Mouse (Mus musculus) right cerebral cortex, postnatal 25 days (tissue): ENCODE results near the gene Ube2m.
A peak's percentile ranks its signal among the peaks of the same experiment; 100 is the strongest.

Source experiments
- DNase-seq: peaks from one replicate; pipeline ENCODE4 v3.0.0; 2022

The Ube2m gene

DNA sequence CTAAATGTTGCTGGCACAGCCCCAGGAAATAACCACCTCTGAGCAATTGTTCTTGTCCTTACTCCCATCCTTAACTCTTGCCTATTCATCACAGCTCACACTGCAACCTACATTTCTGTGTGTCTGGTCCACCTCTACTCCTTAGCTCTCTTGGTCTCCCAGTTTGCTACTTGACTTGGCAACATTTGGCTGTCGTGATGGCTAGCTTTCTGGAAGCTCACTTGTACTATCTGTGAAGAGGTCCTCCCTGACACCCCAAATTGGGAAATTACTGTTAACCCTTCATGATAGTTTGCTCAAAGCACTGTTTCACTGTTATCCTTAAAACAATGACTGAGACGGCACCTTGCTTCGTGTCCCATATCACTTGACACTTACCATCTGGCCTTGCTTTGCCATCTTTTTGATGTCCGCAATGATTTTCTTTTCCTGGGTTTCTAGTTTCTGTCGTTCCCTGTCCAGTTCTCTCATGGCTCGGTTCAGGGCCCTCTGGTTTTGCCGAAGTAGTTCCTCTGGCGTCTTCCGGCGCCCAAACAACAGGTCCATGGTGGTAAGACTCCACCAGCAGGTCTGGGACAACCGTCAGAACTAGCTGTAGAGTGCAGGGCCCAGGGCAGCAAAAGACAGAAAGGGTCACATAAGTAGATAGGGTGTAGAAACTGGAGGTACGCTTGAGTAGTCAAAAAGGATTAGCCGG, 4.5 kb downstream of the Ube2m start:
- DNase-seq = no peak

DNA sequence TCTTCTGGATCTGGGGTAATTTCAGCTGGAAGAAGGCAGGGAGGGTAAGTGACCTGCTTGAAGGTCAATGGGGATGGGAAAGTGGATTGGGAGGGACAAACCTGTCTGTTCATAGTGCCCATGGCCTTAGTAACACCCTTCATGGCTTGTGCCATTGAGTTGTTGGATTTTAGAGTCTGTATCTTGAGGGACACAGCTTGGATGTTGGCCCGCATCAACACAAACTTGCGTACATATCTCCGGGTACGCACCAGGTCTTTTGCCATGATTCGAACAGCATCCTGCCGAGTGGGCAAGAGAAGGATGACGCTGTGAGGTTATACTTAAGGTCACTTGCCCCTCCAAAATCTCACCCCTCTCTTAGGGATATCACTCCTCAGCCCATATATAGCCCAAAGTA, 5.5 kb downstream of the Ube2m start:
- no peak for DNase-seq

DNA sequence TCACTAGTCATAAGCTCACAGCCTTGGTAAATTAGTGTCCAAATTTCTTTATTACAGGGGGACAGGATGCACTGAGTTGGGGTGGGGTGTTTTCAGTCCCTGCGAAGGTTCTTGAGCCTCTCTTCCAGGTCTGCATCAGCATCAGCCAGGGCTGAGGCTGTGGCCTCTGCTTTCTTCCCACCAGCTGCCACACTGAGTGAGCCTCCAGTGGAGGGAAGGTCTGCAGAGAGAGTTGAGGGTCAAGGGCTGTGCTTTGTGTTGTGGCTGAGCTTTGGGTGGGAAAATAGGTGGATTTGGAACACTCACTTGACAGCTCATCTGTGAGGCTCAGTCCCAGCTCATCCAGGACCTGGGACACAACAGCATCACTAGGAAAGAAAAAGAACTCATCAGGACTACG, 6.1 kb downstream of the Ube2m start:
- no peak for DNase-seq

DNA sequence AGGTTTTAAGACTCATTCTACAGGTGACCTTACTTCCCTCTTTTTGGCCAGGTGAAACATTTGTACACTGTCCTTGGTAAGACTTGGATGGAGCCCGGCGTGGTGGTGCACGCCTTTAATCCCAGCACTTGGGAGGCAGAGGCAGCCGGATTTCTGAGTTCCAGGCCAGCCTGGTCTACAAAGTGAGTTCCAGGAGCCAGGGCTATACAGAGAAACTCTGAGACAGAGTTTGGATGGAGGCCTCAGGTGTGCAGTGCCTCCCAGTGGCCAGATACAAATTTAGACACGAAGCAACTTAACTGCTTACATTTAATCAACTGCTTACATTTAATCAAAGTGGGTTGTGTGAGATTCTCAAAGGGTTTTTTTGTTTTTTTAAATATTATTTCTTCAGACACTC, 7.0 kb downstream of the Ube2m start:
- DNase-seq = no peak

DNA sequence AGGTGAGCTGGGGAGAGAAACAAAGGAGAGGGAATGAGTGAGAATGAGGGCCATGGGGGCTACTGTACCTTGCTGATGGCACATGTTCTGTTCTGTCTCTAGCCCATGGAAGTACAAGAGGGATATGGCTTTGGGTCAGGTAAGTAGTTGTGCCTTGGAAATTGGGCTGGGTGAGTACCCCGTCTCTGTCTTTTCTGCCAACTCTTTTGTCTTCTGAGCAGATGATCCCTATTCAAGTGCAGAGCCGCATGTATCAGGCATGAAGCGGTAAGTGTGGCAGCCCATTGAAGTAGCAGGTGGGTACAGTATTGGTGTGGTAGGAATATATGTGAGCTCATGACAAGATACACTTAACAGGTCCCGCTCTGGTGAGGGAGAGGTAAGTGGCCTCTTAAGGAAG, 9.1 kb downstream of the Ube2m start:
- DNase-seq = no peak

DNA sequence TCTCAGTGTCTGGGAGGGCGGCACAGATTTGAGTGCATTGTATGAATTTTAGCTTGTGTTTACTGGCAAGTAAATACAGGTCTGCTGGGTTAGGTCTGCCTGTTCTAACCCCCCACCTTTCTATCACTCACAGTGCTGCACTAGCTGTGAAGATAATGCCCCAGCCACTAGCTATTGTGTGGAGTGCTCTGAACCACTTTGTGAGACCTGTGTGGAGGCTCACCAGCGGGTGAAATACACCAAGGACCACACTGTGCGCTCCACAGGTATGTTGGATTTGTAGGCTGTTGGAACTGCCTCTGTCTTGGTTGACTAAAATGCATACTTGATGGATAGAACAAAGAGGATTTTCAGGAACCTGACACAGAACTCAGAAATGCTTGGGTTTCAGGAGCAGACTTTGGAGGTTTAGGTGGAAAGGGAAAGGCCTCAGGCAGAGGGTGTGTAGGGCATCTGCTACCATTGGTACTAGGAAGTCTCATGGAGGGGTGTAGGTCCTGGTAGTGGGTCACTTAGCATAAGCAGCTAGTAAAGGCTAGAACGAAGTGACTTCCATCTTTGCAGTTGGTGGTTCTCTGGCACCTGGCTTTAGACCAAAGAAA, 12.5 kb downstream of the Ube2m start:
- no peak for DNase-seq

DNA sequence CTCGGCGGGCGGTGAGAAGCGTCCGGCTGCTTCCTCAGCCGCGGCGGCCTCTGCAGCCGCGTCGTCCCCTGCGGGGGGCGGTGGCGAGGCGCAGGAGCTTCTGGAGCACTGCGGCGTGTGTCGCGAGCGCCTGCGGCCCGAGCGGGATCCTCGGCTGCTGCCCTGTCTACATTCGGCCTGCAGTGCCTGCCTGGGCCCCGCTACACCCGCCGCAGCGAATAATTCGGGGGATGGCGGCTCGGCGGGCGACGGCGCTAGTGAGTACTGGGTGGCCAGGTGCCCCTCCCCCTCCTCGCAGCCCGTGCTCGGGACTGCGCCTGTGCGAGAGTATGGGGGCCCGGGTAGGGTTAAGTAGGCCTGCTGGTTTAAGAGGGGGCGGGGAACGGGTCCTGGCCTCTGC, 13.3 kb downstream of the Ube2m start:
- DNase-seq = peak; percentile 84

DNA sequence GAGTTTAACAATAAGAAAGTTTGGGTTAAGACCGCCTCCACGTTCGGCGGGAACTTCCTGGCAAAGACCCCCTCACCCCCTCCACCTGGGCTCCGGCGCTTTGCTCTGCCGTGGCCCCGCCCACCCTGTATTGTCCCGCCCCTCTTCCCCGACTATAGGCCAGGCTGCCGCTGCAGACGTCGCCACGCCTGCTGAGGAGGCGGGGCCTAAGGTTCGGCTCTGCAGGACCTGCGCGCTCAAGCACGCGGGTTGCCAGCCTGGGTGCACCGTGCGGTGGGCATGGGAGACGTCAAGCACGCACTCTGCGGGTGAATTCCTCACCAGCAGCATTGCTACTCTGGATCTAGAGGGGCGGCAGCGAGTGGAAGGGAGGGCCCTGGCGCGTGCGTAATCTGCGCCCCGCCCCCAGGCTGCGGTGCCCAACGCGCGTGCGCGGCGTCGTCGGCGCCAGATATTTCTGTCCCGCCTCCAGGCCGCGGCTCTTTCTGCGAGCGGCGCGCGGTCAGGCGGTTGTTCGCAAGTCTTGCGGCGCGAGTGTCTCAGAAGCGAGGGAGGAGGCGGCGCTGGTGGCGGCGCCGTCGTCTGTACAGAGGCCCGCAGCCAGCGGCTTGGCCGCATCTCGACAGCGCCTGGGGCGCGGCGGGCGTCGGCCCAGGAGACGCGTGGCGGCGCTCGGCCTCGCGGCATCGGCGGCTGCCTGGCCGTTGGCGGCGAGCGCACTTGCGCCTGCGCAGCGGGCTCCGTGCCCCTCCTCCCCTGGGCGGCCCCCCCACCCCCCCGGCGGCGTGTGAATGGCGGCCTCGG, 13.9 kb downstream of the Ube2m start:
- DNase-seq = peak; percentile 97

DNA sequence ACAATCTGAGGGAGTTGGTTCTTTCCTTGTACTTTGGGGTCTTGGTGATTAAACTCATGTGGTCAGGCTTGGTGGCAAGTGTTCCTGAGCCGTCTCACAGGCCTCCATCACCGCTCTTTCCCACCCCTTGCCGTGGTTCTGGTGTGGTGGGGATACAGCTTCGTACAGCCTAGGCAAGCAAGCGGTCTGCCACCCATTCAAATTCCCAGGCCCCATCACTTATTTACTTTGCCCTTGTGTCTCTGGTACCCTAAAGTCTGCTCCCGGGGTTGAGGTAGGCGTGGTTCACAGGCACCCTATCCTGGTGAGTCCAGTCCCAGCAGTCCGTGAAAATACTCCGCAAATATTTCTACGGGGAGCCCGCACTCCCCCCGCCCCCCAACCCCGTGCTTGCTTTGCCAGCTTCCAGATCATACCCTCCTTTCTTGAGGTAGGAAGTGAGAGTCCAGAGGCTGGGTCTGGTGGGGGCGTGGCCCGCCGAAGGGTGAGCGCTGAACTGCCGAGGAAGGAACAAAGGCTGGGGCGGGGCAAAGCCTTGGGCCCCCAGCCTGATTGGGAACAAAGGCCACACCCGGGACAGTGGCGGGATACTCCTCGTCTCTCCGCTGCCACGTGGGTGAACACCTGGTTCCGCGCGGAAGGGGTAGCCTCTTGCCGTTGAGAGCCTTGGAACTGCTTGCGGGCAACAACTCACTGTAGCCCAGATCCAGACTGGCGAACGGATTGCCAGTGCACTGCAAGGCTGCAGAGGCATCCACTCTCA, 15.1 kb downstream of the Ube2m start:
- DNase-seq = no peak

DNA sequence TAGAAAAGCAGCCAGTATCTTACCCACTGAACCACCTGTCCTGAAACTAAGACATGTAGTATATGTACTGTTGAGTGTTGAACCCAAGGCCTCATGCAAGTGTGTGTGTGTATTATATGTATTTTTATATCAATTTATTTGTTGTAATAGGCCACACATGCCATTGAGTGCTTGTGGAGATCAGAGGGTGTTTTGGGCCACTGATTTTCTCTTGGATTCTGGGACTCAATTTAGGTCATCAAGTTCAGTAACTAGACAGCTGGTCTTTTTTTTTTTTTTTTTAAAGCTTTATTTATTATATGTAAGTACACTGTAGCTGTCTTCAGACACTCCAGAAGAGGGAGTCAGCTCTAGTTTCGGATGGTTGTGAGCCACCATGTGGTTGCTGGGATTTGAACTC, 22.9 kb downstream of the Ube2m start:
- DNase-seq = no peak

DNA sequence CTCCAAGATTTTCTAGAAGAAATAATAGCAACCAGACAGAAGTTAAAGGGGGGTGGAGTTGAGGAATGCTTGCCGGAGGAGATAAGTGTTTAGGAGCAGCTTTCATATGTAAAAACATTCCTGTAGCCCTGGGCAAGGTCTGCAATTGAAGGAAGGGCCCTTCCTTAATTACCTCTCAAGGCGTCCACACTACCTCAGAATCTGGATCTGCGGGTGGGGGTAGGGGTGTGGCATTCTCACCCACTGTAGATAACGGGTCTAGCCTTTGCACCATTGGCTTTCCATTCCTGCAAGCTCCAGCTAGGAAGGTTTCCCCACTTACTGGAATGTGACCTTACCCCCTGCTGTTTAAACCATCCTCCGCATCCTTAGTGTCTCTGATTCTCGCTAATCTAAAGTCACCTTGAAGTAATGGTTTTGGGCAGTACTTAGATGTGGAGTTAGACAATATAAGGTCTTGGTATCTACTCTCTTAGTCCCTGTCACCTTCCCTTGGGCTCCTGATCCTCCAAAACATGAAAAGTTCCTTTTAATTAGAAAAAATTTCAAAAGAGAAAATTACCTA, 23.7 kb downstream of the Ube2m start:
- DNase-seq = no peak

DNA sequence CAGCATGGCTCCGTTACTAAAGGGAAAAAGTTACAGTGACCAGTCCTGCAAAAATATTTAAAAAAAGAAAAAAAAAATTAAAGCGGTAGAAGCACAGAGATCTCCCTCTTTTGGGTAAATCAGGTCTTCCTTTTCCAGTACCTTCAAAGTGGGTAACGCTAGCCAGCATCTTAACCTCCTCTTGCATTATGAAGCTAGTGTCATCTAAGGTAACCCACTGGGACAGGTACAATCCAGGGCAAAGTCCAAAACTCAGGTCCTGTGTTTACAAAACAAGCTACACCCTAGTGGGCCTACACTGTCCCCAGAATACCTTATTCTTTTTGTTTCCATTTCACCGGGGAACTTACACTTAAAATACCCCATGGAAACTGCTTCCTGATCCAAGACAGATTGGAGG, 24.4 kb downstream of the Ube2m start:
- DNase-seq = no peak

DNA sequence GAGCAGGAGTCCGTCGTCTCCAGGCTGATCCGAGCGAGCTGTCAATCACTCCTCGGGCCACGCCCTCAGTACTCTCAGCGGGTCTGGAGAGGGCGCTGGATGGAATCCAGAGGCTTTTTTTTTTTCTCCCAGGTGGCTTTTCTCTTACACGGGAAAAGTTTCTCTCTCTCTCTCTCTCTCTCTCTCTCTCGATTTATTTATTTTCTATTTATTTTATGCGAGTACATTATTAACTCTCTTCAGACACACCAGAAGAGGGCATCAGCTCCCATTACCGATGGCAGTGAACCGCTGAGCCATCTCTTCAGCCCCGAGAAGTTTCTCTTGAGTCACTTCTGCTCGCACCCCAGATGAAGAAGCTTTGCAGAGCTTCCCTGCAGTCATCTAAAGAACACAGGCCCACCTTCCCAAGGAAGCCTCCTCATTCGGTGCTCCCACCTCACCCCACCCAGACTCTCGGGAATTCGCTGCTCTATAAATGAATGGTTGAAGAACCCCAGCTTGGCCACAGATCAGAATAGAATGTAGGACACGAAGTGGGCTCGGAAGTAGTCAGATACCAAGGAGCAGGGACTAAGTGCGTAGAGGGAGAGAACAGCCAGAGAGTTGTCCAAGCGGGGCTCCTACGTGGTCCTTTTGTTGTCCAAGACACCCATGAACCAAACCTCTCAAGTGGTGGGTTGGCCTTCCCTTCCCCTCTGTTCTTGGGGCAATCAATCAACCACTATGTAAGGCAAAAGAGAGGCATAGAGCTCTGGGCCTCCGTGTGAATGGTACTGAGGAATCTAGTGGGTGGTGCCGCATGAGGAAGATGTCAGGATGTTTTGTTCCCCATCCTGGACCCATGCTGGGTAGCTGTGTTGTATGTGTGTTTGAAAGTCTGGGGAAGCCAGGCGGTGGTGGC, 27.8 kb downstream of the Ube2m start, which contains the start of gene Zbtb45:
Zbtb45 (minus strand) TSS at position 30 of the 904 bp plus-strand sequence.
- DNase-seq = no peak

DNA sequence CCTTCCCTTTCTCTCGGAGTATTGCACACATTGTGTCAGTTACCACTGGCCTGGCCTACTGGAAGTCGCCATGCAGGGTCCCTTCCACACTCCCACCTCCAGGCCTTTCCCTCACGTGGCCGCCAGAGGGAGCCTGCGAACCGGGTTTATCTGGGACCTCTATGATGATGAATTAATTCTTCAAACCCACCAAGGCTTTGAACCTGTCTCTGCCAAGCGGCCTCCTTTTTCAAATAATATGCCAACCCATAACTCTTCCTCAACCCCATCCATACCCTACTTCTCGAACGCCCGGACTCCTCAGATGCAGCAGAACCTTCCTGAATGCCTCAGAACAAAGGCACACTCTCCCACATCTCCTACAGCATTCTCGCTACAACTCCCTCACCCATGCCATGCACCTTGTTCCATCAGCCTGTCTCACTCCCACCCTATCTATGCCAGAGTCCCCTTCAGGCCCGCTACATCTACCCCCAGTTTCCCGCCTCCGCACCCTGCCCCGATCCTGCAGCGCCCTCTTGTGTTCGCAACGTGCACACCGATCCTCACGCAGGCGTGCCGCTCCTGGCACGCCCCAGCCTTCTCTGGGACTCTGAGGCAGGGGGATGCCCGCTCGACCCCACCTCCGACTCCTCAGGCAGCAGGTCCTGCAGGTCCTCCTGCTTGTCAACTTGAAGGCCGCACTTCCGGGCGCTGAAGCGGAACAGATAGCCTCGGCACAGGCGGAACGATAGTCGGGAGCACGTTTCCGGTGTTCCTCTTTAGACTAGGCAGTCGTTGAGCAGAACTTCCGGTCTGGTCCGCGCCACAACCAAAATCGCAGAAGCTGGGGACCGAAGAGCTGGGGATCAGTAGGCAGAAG, 28.7 kb downstream of the Ube2m start:
- DNase-seq = peak; percentile 91

DNA sequence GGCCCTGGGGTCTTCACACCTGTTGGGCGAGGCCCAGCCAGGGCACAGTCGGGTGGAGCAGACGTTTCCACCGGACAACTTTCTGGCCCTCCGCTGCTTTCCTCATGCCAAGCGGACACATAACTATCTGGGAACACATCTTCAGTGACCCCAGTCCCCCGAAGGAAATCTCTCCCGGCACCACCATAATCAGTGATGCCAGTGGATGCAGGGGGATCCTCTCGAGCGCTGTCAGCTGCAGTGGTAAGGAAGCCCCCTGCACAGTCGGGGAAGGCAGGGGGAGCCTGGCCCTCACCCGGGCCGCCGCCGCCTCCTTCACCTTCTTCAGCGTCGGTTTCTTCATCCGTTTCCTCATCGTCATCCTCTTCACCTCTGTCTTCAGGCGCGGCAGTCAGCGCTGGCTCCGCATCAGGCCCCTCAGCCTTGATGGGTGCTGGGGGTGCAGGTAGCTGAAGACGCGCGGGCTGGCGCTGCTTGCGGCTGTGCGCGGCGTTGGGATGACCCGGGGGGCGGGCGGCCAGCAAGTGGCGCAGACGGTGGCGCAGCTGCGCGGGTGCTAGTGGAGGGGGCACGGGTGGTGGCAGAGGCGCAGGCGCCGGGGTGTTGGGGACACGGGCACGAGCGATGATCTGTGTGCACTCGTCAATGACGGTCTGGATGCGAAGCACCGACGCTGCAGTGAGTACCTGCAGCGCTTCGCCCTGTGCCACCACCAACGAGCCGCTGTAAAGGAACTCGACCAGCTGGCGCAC, 30.6 kb downstream of the Ube2m start:
- DNase-seq = no peak

DNA sequence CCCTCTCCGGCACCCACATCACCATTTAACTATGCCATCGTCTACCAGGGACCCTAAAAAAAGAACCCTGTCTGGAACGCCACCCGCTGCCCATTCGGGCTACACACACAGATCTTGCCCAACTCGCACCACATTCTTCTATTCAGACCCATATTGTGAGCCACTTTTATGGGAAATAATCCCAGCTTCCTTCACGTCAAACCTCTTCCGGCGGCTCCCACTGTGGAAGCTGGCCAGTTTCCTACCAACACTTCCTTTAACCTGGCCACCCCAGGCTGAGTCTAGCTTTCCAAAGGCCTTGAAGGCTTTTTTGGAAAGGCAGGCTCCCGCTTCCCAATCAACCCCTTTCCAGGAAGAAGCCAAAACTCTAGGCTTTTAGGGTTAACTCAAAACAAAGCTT, 31.5 kb downstream of the Ube2m start:
- DNase-seq = no peak

DNA sequence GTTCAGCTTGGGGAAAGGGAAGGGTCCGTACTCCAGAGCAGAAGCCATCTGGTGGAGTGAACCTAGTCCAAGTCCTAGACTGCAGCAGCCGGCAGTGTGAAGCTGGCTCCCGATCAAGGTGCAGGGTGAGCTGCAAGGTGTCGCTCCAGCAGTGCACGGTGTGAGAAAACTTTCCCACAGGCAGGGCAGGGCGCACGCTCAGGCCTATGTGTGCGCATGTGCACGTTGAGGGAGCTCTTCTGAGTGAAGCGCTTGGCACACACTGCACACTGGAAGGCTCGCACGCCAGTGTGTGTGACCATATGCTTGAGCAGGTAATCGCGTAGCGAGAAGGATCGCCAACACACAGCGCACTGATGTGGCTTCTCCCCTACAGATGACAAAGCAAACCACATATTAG, 32.1 kb downstream of the Ube2m start:
- peak; percentile 35 for DNase-seq

DNA sequence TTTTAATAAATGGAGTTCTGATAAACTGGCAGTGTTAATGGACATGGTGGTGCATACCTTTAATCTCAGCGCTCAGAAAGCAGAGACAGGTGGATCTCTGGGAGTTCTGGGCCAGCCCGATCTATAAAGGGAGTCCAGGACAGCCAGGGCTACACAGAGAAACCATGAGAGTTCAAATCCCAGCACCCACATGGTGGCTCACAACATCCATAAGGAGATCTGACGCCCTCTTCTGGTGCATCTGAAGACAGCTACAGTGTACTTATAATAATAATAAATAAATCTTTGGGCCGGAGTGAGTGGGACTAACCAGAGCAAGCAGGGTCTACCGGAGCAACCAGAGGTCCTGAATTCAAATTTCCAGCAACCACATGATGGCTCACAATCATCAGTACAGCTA, 34.7 kb downstream of the Ube2m start:
- no peak for DNase-seq

DNA sequence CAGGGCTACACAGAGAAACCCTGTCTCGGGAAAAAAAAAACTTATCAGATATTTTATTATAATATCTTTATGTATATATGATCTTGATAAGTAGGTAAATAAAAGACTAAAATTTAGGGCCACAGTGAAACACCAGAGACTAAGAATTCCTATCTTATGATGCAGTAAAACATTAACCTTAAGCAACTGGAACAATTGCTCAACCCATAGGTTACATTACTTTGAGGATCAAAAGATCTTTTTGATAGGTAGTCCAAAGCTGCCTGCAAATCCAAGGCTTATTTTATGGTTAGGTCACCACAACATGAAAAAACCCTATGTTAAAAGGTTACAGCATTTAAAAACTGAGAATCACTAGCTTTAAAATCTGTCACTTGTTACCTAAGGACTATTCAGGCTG, 36.5 kb downstream of the Ube2m start:
- DNase-seq = no peak

DNA sequence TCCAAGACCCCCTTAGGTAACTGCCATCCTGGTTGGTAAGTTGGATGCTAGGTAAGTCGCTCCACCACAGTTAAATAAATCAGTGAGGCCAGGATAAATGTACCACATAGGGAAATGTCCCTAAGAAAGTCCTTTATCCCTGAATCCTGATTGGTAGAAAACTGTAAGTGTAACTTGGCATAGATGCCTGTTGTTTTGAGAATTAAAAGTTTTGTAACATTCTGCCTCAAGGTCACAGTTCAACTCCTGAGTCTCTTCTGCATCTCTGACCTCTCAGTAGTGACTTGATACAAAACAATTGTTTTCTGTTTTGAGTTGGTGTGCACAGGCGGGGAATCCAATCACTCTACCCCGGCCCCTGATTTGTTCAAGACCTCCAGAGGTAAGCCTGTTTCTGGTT, 39.2 kb downstream of the Ube2m start, which contains the start of gene Trim28:
Trim28 (plus strand) TSS at position 264 of the 400 bp plus-strand sequence.
- DNase-seq = no peak
